Mouse (Mus musculus): ENCODE measurements around the gene Taf1d.

- no peak for TF ChIP-seq POLR2A (IDR thresholded peaks at IDR 0.05; ENCODE audit: borderline replicate concordance, extremely low read depth, insufficient read depth, insufficient read length, poor library complexity, severe bottlenecking)
- no peak for TF ChIP-seq CTCF (IDR thresholded peaks at IDR 0.05; ENCODE audit: borderline replicate concordance, extremely low read depth, insufficient read depth, insufficient read length)
Measured at GRCm38 (mm10) chr9:15288402-15288801, 17.6 kb upstream of the Taf1d start.
